Mouse (Mus musculus) gonadal fat pad, adult 2 months (tissue): ENCODE data around the gene Gla. TPM values are rescaled to one million over a fixed set of nuclear protein-coding genes. Genes with fewer than 3 reads are reported as not detected.

Experiments
- polyA plus RNA-seq: library from polyadenylated mRNA; depleted of rRNA; stranded (reverse); fragments of >200 nt; gene quantifications from 2 replicates; pipeline ENCODE4 v1.2.3, GENCODE M21; 2012; rRNA removed

The Gla gene
- polyA plus RNA-seq, 1 experiment: 3.8 TPM

Other genes starting within 250 kb of the Gla start
- gene Drp2, start 196.6 kb downstream of the Gla start, polyA plus RNA-seq: 0.81 and 1.3 TPM in 2 replicates
- gene Taf7l, start 124.6 kb downstream of the Gla start, polyA plus RNA-seq: not detected in 2 replicates
- gene Timm8a1, start 59.3 kb downstream of the Gla start, polyA plus RNA-seq: 1.8 and 2.4 TPM in 2 replicates
- gene Btk, start 17.6 kb downstream of the Gla start, polyA plus RNA-seq: 0.94 and 1.0 TPM in 2 replicates
- gene Rpl36a, start 15.5 kb downstream of the Gla start, polyA plus RNA-seq: 151 and 203 TPM in 2 replicates
- 15.6 and 25.7 TPM in 2 replicates for gene Hnrnph2, start 54 bp upstream of the Gla start, polyA plus RNA-seq
- gene Armcx4, start 85.4 kb upstream of the Gla start, polyA plus RNA-seq: 2.0 and 3.2 TPM in 2 replicates
- gene Armcx1, start 116.8 kb upstream of the Gla start, polyA plus RNA-seq: 11.9 and 17.5 TPM in 2 replicates
- gene Armcx6, start 150.3 kb upstream of the Gla start, polyA plus RNA-seq: 23.4 and 32.2 TPM in 2 replicates
- gene Armcx3, start 155.5 kb upstream of the Gla start, polyA plus RNA-seq: 16.9 and 24.8 TPM in 2 replicates
- 30.6 and 39.9 TPM in 2 replicates for gene Armcx2, start 208.1 kb upstream of the Gla start, polyA plus RNA-seq